Mouse (Mus musculus): ENCODE results near the gene Ube2e3. TPM values are rescaled to one million over a fixed set of nuclear protein-coding genes. Genes with fewer than 3 reads are reported as not detected.

The Ube2e3 gene
- total RNA-seq (2022) = 10 to 100 TPM; 27.3 to 33.9 (median 29.8) TPM

- DNase-seq (ENCODE audit: low spot score in 2 of 2) = no peak
These were observed at the start of gene Ube2e3 for GRCm38 (mm10) chr2:78867726-78868510. Ube2e3 (plus strand) TSS chr2:78868124.

DNA sequence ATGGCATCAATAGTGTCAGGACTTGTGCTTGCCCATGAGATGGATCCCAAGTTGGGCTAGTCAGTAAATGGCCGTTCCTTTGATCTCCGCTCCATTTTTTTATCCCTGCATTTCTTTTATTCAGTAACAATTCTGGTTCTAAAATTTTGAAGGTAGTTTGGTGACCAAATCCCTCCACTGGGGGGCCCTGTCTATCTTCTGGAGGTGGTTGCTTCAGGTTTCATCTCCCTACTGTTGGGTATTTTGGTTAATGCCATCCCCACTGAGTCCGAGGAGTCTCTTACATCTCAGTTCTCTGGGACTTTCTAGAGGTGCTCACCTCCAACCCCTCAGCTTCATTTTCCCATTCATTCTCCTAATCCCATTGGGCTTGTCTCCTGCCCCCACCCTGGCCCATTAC, 38.0 kb upstream of the Ube2e3 start:
- no peak for DNase-seq (ENCODE audit: low spot score in 2 of 2)

DNA sequence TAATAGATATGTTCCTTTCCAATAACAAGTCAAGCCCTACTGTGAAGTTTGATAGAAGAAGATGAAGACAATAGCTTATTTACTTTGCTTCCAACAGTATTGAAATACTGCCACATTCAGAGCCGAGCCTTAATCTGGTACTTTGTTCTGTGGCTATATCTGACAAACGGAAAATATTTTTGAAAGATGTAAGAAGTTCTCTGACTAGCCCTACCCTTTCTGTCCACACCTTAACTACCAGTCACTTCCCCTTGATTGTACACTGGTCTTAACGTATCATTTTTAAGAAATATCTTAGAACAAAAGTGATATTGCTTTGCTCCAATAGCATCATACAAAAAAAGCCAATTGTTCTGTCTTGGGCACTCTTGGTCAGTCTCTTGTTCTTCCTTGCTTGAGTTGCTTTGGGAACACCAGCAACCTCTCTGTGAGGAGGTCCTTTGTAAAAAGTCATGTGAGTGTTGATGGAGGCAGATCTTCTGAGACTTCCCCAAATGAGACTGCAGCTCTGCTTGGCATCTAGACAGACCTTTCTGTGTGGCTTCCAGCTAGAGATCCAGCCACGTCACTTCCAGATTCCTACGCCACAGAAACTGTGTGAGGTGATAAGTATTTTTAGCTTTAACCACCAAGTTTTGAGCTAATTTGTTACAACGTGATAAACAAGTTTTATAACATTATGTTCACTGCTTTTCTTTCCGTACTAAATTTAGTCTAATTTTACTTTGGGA, 26.3 kb upstream of the Ube2e3 start:
- no peak for DNase-seq (ENCODE audit: low spot score in 2 of 2)

DNA sequence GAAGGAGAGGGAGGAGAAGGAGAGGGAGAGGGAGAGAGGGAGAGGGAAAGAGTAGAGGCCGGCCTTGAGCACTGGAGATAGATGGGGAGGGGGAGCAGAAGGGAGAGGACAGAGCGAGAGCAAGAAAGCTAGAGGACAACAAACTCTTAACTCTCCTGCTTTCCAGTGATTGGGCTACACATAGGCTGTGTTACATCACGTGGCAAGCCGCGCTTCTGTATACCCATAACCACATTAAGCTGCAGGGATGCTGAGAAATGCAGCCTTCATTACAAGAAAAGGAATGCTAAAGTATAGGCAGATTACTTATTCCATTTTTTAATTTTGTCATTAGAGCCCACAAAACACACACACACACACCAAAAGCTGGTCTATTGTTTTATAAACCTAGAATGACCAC, 23.6 kb upstream of the Ube2e3 start:
- no peak for DNase-seq (ENCODE audit: low spot score in 2 of 2)

GRCm38 (mm10) chr2:78845274-78845673, 22.6 kb upstream of the Ube2e3 start:
- no peak for DNase-seq (ENCODE audit: low spot score in 2 of 2)

DNA sequence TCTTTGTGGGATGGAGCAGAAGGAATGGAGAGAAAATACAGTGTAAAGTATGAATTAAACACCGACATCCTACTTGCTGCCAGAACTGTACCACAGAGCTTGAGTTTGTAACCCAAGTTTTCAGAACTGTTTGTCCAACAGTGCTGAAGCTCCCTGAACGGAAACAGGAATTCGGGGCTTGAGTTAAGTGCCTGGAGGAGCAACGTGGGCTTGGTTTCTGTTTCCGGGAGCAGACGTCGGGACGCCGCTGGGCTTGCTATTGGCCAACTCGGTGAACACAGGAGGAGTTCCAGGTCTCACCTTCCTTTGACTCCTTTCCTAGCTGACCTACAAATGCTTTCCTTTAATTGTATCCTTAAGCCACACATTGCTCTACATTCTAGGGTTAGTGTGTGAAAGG, 22.2 kb upstream of the Ube2e3 start:
- DNase-seq (ENCODE audit: low spot score in 2 of 2) = no peak

GRCm38 (mm10) chr2:78854315-78854714, 13.6 kb upstream of the Ube2e3 start:
- DNase-seq (ENCODE audit: low spot score in 2 of 2) = no peak

GRCm38 (mm10) chr2:78858628-78859027, 9.3 kb upstream of the Ube2e3 start:
- no peak for DNase-seq (ENCODE audit: low spot score in 2 of 2)

DNA sequence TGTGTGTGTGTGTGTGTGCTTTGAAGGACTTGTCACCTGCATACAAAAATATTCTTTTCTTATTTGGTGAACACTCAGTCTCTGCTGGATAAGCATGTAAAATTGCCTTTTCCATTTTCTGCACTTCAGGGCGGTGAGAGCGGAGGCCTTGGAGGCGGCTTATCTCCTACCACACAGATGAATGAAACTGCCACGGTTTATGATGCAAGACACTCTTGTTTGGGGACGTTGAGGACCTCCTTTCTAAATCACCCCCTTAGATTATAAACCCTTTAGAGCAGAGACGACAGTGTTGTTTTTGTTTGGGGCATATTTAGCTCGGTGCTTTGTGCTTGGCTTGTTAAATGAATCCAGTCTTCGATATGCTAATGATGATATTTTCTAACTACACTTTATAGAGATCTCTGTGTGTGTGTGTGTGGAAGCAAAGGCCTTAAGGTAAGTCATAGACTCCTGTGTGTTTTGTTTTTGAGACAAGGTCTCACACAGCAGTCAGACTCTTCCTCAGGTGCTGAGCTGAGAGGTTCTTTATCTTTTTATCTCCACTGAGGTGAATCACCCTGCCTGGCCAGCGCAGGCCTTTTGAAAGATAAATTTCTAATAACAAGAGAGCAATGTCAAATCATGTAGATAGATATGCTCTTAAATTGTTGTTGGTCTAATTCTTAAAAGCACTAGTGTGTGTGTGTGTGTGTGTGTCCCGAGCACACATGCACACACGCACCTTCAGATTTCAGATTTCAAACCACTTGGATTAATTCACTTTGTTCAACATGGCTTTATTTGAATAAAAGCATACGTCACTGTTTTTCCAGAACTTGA, 8.4 kb upstream of the Ube2e3 start:
- no peak for DNase-seq (ENCODE audit: low spot score in 2 of 2)

- no peak for DNase-seq (ENCODE audit: low spot score in 2 of 2)
These were observed 7.9 kb upstream of the Ube2e3 start for GRCm38 (mm10) chr2:78860088-78860372.

GRCm38 (mm10) chr2:78864116-78864515, 3.8 kb upstream of the Ube2e3 start:
- no peak for DNase-seq (ENCODE audit: low spot score in 2 of 2)

- DNase-seq (ENCODE audit: low spot score in 2 of 2) = no peak
These were observed 3.1 kb upstream of the Ube2e3 start for GRCm38 (mm10) chr2:78864866-78865265.

GRCm38 (mm10) chr2:78868511-78868854, 559 bp downstream of the Ube2e3 start:
- peak; percentile 49 to 64 for DNase-seq (ENCODE audit: low spot score in 2 of 2)

DNA sequence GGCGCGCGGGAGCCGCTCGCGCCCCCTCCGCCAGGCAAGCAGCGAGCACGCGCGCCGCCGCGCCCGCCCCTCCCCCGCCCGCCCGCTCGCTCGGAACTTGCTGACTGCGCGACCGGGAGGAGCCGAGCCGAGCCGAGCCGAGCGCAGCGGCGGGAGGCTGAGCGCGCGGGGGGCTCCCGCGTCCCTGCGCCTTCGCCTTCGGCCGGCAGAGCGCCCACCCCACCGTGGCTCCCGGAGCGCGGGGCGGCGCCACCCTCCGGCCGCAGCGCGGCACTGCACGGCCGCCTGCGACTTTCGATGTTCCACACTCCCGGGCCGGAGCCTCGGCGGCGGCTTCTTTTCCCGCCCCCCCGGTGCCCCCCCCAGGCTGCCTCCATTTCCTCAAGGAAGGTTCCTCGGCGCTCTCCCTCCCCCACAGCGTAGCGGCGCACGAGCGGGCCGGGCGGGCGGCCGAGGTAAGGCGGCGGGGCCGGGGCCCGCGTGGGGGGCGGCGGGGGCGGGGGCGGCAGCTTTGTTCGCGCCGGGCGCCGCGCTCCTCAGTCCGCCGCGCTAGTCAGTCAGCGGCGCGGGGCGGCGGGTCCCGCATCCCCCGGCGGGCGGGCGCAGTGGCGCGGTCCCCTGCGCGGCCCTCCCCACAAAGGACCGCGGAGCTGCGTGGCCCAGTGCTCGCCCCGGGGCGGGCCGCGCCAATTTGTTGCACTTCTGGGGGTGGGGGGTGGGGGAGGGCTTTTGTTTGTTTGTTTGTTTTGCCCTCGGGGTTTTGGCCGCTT, 1.2 kb downstream of the Ube2e3 start:
- DNase-seq (ENCODE audit: low spot score in 2 of 2) = peak; percentile 54 to 78

DNA sequence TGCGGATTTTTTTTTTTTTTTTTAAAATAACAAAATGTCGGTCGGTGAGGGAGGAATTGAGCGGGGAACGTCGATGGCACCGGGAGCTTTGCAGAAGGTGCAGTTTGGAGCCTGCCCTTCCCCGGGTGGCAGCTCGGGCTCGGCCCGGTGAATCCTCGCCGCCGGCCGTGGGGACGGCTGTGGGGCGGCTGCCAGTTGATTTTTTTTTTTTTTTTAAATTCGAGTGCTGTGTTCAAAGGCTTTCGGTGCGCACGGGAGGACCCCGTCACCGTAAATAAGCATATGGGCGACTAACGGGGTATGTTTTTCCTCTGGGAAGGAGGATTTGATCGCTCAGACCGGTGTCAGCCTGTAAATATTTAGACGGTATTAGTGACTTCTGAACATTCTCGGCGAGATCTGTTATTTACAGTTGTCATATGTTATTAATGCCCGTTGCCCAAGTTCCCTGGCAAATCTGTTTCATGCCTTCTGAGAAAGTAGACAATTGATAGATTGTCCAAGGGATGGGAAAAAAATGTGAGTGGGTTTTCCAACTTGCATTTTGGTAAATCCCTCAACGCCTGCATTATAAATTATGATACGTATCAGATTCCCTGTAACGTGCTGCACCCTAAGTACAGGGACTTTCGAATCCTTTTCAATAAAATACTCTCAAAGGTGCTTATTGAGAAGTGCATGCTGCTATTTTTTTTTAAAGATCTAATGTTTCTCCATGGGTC, 2.0 kb downstream of the Ube2e3 start:
- DNase-seq (ENCODE audit: low spot score in 2 of 2) = no peak

- DNase-seq (ENCODE audit: low spot score in 2 of 2) = no peak
These were observed 2.6 kb downstream of the Ube2e3 start for GRCm38 (mm10) chr2:78870443-78871025.

DNA sequence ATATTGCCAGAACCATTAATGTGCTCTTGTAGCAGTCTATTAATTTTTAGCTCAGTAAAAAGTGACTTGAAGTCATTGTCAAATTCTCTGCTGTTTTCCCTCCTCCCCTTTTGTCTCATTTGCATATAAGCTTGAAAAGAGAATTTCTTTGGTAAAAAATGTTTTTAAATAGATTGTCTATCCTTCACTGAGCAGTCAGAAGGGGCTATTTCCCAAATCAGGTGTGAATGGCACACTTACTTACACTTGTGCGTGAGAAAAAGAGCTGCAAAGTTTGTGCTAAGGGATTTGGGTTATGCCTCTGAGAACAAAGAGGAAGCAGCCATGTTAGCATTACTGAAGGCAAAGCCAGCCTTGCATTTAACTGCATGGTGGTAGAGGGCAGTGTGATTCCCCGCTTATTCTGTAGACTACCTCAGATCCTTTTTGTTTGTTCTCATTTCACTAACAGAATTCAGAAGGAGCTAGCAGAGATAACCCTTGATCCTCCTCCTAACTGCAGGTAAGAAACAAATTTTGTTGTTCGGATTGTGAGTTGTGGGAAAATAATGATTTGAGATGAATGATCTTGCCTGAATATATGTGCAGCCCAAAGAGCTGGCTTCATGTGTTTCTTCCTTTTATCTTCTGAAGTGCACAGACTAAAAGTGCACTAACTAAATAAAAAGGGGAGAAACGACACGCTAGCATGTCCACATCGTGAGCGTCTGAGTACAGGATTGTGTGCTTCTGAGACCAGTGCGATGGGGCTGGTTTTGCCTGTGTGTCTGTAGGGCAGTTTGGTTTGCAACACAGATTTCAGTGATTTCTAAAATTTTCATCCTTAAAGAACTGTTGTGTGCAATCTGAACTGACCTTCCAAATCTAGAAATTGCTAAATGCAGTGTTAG, 4.3 kb downstream of the Ube2e3 start:
- no peak for DNase-seq (ENCODE audit: low spot score in 2 of 2)

- no peak for DNase-seq (ENCODE audit: low spot score in 2 of 2)
These were observed 6.0 kb downstream of the Ube2e3 start for GRCm38 (mm10) chr2:78873946-78874345.

GRCm38 (mm10) chr2:78876002-78876401, 8.1 kb downstream of the Ube2e3 start:
- no peak for DNase-seq (ENCODE audit: low spot score in 2 of 2)
